Mouse (Mus musculus) spleen, adult 2 months (tissue): ENCODE data around the gene Adrb1.

Experiments used
- CTCF ChIP-seq: fragments of 200-500 bp; IDR thresholded peaks from 2 replicates; pipeline ENCODE4 v1.5.1; 2011; ENCODE audit warnings: mild to moderate bottlenecking, inconsistent platforms; ENCODE audit not compliant: insufficient read depth, insufficient read length, insufficient replicate concordance; ENCODE audit errors: extremely low read depth
- POLR2A ChIP-seq: fragments of 200-500 bp; IDR thresholded peaks from 2 replicates; pipeline ENCODE4 v1.6.1; 2011; ENCODE audit warnings: low read depth, low read length, inconsistent platforms

DNA sequence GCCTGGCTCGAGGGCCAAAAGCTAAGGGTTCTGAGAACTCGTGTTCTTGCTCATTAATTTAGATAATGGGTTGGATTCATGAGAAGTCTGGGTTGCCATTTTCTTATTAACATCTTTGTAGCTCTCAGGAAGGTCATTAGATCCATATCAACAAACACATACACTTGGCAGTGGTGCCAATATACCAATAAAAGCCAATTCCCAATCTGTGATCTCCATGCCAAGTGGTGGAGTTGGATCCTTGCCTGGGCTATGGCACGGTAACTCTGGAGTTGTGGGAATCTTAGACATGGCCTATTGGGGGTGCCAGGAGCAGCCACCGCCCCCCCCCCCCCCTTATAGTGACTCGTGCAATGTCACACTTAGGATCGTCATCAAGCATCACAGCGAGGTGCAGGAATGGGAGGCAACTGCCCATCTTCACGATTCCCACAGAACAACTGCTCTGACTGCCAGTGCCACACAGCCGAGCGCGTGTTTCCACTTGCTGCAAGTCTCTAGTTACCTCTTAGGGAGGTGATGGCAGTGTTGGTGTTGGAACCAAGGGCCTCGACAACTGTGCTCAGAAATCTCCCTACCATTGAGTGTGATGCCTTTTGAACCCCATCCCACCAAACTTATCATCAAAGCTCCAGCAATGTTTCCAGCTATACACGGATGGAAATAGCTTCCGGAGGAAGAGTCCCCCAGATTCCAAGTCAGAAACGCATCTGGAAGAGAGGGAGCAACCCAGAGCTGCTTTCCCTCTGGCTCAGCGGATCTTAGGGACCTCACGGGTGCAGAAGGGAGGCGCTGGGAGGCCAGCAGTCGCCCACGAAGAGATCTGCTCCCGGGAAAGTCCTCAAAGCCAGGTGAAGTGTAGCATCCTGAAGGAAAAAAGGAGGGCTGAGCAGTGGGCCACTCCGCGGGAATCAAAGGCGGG, 53.2 kb downstream of the Adrb1 start:
- TF ChIP-seq CTCF (no peak), POLR2A (no peak)
